Mouse (Mus musculus) inflammation-experienced regulatory T-cells (primary cell): ENCODE results near the gene Prdx3. TPM values are rescaled to one million over a fixed set of nuclear protein-coding genes. Genes with fewer than 3 reads are reported as not detected.

Source experiments
- polyA plus RNA-seq, 2 experiments: library from polyadenylated mRNA; unstranded; fragments of 100-300 nt; shearing (Covaris generic); gene quantifications; one replicate each; pipeline ENCODE4 v1.2.1; 2017

Prdx3 gene
- polyA plus RNA-seq, result 10 to 100 TPM; 93.5 to 94.3 TPM

GRCm38 (mm10) chr19:60874064-60874694 is at the start of gene Prdx3:
Prdx3 (minus strand) TSS chr19:60874556.

GRCm38 (mm10) chr19:60889714-60890315 is 15.5 kb upstream of the Prdx3 start, which contains the start of gene Grk5:
Grk5 (plus strand) TSS chr19:60889749.

DNA sequence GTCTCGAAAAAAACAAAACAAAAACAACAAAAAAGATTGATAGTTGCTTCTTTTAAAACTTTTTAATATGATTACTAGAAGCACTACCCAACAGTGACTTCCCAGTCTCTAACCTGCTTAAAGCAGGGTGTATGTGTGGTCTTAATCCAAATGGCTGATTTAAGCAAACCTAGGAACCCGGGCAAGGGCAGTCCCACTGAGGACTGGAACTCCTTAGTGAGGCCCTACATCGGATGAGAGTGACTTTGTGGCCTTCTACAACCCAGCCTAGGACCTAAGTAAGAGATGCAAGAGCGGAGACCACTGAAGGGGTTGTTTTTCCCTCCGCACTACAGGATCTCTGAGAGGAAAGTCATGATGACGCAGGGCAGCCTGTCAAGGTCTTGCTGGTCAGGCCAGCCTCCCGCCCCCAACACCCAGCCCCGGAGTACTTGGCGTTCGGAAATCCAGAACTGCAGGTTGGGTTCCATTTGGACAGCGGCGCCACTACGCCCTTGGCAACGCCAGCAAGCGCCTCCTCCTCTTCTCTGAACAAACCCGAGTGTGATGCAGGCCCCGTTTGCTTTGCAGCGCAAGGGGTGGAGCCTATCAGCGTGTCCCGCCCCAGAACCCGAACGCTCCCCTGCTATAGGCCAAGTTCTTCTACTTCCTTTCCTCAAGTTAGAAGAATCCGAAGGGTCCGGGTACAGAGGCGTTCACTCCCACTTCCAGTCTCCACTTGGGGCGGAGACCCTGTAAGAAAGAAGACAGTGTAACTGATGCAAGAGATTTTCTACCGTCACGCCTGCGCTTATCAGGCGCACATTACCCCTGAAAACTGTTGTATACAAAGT is 13.3 kb downstream of the Prdx3 start, which contains the start of gene Sfxn4:
TSS of gene Sfxn4 (minus strand) at position 612 of the 833 bp plus-strand sequence.

Other genes starting within 250 kb of the Prdx3 start
- 10 to 100 TPM in 1 of 2 experiments, 1 to 10 TPM in 1; 5.4 to 15.4 TPM for gene Nanos1, start 118.6 kb downstream of the Prdx3 start, polyA plus RNA-seq
- gene Eif3a, start 83.9 kb downstream of the Prdx3 start, polyA plus RNA-seq, result 100 to 1,000 TPM in 1 of 2 experiments, 10 to 100 TPM in 1; 99.7 to 108 TPM
- gene Fam45a, start 63.0 kb downstream of the Prdx3 start, polyA plus RNA-seq, result 10 to 100 TPM; 44.6 to 44.7 TPM
- gene Sfxn4, start 13.1 kb downstream of the Prdx3 start, polyA plus RNA-seq, result 1 to 10 TPM; 5.4 to 6.0 TPM
- 1 to 10 TPM; 3.0 to 3.3 TPM for gene Grk5, start 15.2 kb upstream of the Prdx3 start, polyA plus RNA-seq